Mouse (Mus musculus): ENCODE data around the gene Smyd1. TPM values are rescaled to one million over a fixed set of nuclear protein-coding genes. Genes with fewer than 3 reads are reported as not detected.

The Smyd1 gene
- polyA plus RNA-seq, 1 experiment from 2014 or later: 0.53 TPM

DNA sequence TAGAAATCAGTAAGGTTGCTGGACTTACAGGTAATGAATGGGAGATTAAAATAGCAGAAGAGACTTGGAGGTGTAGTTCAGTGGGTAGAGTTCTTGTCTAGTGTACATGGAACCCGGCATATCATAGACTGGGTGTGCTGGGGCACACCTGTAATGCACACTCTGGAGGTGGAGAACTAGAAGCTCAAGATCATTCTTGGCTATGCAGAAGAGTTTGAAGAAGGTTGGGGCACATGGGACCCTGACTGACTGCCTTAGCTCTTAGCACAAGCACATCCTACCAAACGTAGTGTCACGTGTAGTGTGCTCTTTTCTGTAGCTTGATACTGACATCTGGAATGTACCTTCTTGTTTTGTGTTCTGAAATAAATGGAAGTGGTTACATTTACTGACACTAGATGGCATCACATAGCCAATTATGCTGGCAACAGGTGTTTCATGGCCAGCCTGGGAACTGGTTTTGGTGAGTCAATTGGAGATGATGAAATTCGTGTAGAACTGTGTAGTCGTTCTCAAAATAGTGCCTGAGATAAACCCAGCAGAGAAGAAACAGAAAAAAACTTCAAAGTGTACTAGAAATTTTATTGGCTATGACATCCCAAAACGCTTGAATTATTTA lies 155.4 kb downstream of the Smyd1 start:
- DNase-seq (peak; percentile 76), ATAC-seq (ENCODE audit: insufficient read depth) (no peak)
- 35% methylated on average over 6 of the region's 6 CpGs for WGBS
- no peak overlapping the region for H3K4me3 ChIP-seq (ENCODE audit: low read depth, low read length)
- no peak overlapping the region for H3K27ac ChIP-seq (ENCODE audit: low read depth)
- no peaks in the 10 kb centered on the region for H3K36me3 ChIP-seq (ENCODE audit: insufficient read depth)
- H3K9ac ChIP-seq: no peak overlapping the region
- peak; percentile 75 for TF ChIP-seq CTCF (IDR thresholded peaks at IDR 0.05; ENCODE audit: low read depth)
- no peaks in the 10 kb centered on the region for H3K9me3 ChIP-seq (ENCODE audit: low read depth, low read length)
- no peaks in the 10 kb centered on the region for H3K4me1 ChIP-seq (ENCODE audit: insufficient read depth)
- H3K4me2 ChIP-seq: no peak overlapping the region
- H3K27me3 ChIP-seq (ENCODE audit: insufficient read depth, low read length): no peaks in the 10 kb centered on the region

DNA sequence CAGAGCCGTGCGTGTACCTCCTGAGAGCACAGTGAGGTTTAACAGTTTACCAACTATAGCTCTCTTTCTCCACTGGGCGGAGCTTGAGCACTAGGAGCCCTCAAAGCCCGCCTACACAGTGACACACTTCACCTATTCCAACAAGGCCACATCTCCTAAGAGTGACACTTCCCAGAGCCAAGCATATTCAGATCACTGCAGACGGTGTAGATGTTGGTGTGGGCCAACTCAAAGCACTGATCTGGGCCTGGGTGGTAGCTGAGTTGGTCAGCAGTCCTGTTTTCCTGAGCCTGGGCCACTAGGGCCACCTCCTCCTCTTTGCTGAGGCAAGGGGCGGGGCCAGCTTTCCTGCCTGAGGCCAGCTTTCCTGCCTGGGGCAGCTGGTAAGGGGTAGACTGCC lies 157.6 kb downstream of the Smyd1 start:
- H3K4me1 ChIP-seq (ENCODE audit: insufficient read depth): no peaks in the 10 kb centered on the region
- no peak overlapping the region for H3K4me2 ChIP-seq
- ATAC-seq (ENCODE audit: insufficient read depth) (peak; percentile 56; the same call in 1 of the 2 replicates), DNase-seq (peak; percentile 6)
- H3K9me3 ChIP-seq (ENCODE audit: low read depth, low read length): no peaks in the 10 kb centered on the region
- no peak overlapping the region for H3K4me3 ChIP-seq (ENCODE audit: low read depth, low read length)
- no peak for TF ChIP-seq CTCF (IDR thresholded peaks at IDR 0.05; ENCODE audit: low read depth)
- 25% methylated on average over 6 of the region's 6 CpGs for WGBS
- no peak overlapping the region for H3K27ac ChIP-seq (ENCODE audit: low read depth)
- no peak overlapping the region for H3K9ac ChIP-seq
- no peaks in the 10 kb centered on the region for H3K36me3 ChIP-seq (ENCODE audit: insufficient read depth)
- no peaks in the 10 kb centered on the region for H3K27me3 ChIP-seq (ENCODE audit: insufficient read depth, low read length)

Small RNAs within 50 kb of the gene (microRNA-seq; reads per million reads assigned to microRNA genes)
- 22.1 reads per million, percentile 33 among the genes with 10 or more reads in this experiment for gene Mir8112 (ENCODE audit: borderline number of aligned reads)

Other genes with a start within 250 kb of the Smyd1 start
- gene Thnsl2, start 177.8 kb downstream of the Smyd1 start, polyA plus RNA-seq (2014; fragmentation: Nextera tagmentation; extraction: Ambion mirVana): 6.9 and 7.5 TPM in 2 replicates
- not detected in 2 replicates for gene Fabp1, start 122.4 kb downstream of the Smyd1 start, polyA plus RNA-seq (2014; fragmentation: Nextera tagmentation; extraction: Ambion mirVana)
- gene Krcc1, start 50.6 kb downstream of the Smyd1 start, polyA plus RNA-seq (2014; fragmentation: Nextera tagmentation; extraction: Ambion mirVana): 45.5 and 49.0 TPM in 2 replicates
- gene Cd8b1, start 555 bp upstream of the Smyd1 start, polyA plus RNA-seq (2014; fragmentation: Nextera tagmentation; extraction: Ambion mirVana): 0.20 TPM in 1 of 2 replicates, not detected in the other
- not detected in 2 replicates for gene Cd8a, start 51.2 kb upstream of the Smyd1 start, polyA plus RNA-seq (2014; fragmentation: Nextera tagmentation; extraction: Ambion mirVana)
- gene Rmnd5a, start 118.4 kb upstream of the Smyd1 start, polyA plus RNA-seq (2014; fragmentation: Nextera tagmentation; extraction: Ambion mirVana): 9.1 and 9.4 TPM in 2 replicates
- gene Rnf103, start 171.7 kb upstream of the Smyd1 start, polyA plus RNA-seq (2014; fragmentation: Nextera tagmentation; extraction: Ambion mirVana): 18.1 and 18.2 TPM in 2 replicates
- 61.8 and 66.7 TPM in 2 replicates for gene Chmp3, start 221.6 kb upstream of the Smyd1 start, polyA plus RNA-seq (2014; fragmentation: Nextera tagmentation; extraction: Ambion mirVana)

All from lung, embryonic 14.5 days (tissue).